Mouse (Mus musculus): ENCODE data around the gene Tjp1.

GRCm38 (mm10) chr7:65350348-65351079, 177.1 kb downstream of the Tjp1 start:
- TF ChIP-seq CTCF (conservative IDR thresholded peaks at IDR 0.05; ENCODE audit: insufficient read depth, insufficient read length, low read depth, low read length) (no peak), POLR2A (IDR thresholded peaks at IDR 0.05; ENCODE audit: low read depth, low read length) (no peak)
